Mouse (Mus musculus) testis, adult 10 weeks (tissue): ENCODE results near the gene Gm10306. TPM values are rescaled to one million over a fixed set of nuclear protein-coding genes. Genes with fewer than 3 reads are reported as not detected.

Experiments used
- polyA plus RNA-seq: library from polyadenylated mRNA; stranded (reverse); fragments of 350-450 nt; fragmentation: Illumina TruSeq; extraction: RNeasy Lipid Tissue Mini Kit (QIAGEN cat#74804); gene quantifications from one replicate; pipeline ENCODE4 v1.2.3, GENCODE M21; 2014; ENCODE audit warnings: low read depth, low replicate concordance

Gene Gm10306
- not detected for polyA plus RNA-seq

GRCm38 (mm10) chr4:94556265-94557054, at the start of gene Gm10306, which contains the start of gene Caap1:
Gene Gm10306, plus strand, starts transcription at chr4:94556546.
Gene Caap1, minus strand, starts transcription at chr4:94556796.

GRCm38 (mm10) chr4:94603031-94603629, 46.8 kb downstream of the Gm10306 start, which contains the start of gene Plaa:
Gene Plaa, minus strand, starts transcription at chr4:94603244.

Other genes with a start within 250 kb of the Gm10306 start
- 14.6 TPM for gene Caap1, start 250 bp downstream of the Gm10306 start, polyA plus RNA-seq
- 81.0 TPM for gene Plaa, start 46.7 kb downstream of the Gm10306 start, polyA plus RNA-seq
- 647 TPM for gene Ift74, start 57.9 kb downstream of the Gm10306 start, polyA plus RNA-seq
- gene Lrrc19, start 93.6 kb downstream of the Gm10306 start, polyA plus RNA-seq, result 0.11 TPM
- gene Tek, start 182.7 kb downstream of the Gm10306 start, polyA plus RNA-seq, result 1.4 TPM